Mouse (Mus musculus) cerebellum, adult 2 months (tissue): ENCODE data around the gene Brms1l. TPM values are rescaled to one million over a fixed set of nuclear protein-coding genes. Genes with fewer than 3 reads are reported as not detected.

Experiments used
- DNase-seq, 2 experiments: peaks; one replicate each; pipeline ENCODE4 v3.0.0; 2021
- H3K27ac ChIP-seq: fragments of 200-500 bp; 2 replicates; pipeline ENCODE4 v1.5.1; 2012; ENCODE audit warnings: low read length, control low read depth, inconsistent platforms; ENCODE audit not compliant: insufficient read depth
- H3K27me3 ChIP-seq: fragments of 200-500 bp; 2 replicates; pipeline ENCODE4 v1.6.1; 2012; ENCODE audit warnings: inconsistent platforms, mild to moderate bottlenecking, low read length, moderate library complexity; ENCODE audit not compliant: control insufficient read depth, insufficient read depth
- H3K4me1 ChIP-seq: fragments of 200-500 bp; 2 replicates; pipeline ENCODE4 v1.6.1; 2011; ENCODE audit warnings: low read length; ENCODE audit not compliant: control insufficient read depth, insufficient read depth
- H3K4me3 ChIP-seq: fragments of 200-500 bp; replicated peaks from 2 replicates; pipeline ENCODE3; 2011; ENCODE audit warnings: mild to moderate bottlenecking, low read depth, low read length, control low read depth; ENCODE audit not compliant: insufficient read depth
- CTCF ChIP-seq: fragments of 200-500 bp; IDR thresholded peaks from 2 replicates; pipeline ENCODE4 v1.5.1; 2011; ENCODE audit warnings: low read depth, mild to moderate bottlenecking, control low read depth, low read length, moderate library complexity, borderline replicate concordance; ENCODE audit not compliant: insufficient read depth
- POLR2A ChIP-seq: fragments of 200-500 bp; IDR thresholded peaks from 2 replicates; pipeline ENCODE4 v1.6.1; 2011; ENCODE audit warnings: low read length, control low read depth, borderline replicate concordance; ENCODE audit not compliant: insufficient read depth
- WGBS: fragments of 180-500 bp; shearing (Covaris S2); methylation state at CpG from one replicate; pipeline ENCODE4 v1.1.7; 2018; 5-methylcytosine and 5-hydroxymethylcytosine counted together
- polyA plus RNA-seq: library from polyadenylated mRNA; depleted of rRNA; stranded (reverse); fragments of >200 nt; gene quantifications from 2 replicates; pipeline ENCODE4 v1.2.3, GENCODE M21; 2012; rRNA removed

The Brms1l gene
- polyA plus RNA-seq, 1 experiment, result 113 TPM

GRCm38 (mm10) chr12:55917020-55917419 lies 80.9 kb downstream of the Brms1l start:
- Histone ChIP-seq H3K27me3 (no peaks in the 10 kb centered on the region), H3K4me1 (no peaks in the 10 kb centered on the region), H3K4me3 (no peak overlapping the region), H3K27ac (no peak overlapping the region)
- 94% methylated on average over 19 of the region's 19 CpGs for WGBS
- no peak for TF ChIP-seq CTCF
- no peak for TF ChIP-seq POLR2A
- DNase-seq, result no peak

Other genes with a start within 250 kb of the Brms1l start
- 0.03 and 0.06 TPM in 2 replicates for gene Insm2, start 236.9 kb upstream of the Brms1l start, polyA plus RNA-seq
- gene Ralgapa1, start 15.2 kb upstream of the Brms1l start, polyA plus RNA-seq, result 56.6 and 58.0 TPM in 2 replicates